Mouse (Mus musculus) intestine, embryonic 16.5 days (tissue): Measurements from ENCODE around the gene Gpr149. TPM values are rescaled to one million over a fixed set of nuclear protein-coding genes. Genes with fewer than 3 reads are reported as not detected.

Source experiments
- ATAC-seq: fragments of 200-750 bp; cut with Nextera tagmentation; 2 replicates; pipeline ENCODE4 v1.8.0; 2017; ENCODE audit warnings: moderate TSS enrichment, moderate library complexity
- H3K27ac ChIP-seq: fragments of 300-500 bp; sonication (generic); 2 replicates; pipeline ENCODE4 v1.5.1; 2014; ENCODE audit warnings: mild to moderate bottlenecking, low read length
- H3K27me3 ChIP-seq: fragments of 300-500 bp; sonication (generic); replicated peaks from 2 replicates; pipeline ENCODE4 v1.6.1; 2014; ENCODE audit warnings: low read length, control low read depth, mixed read lengths; ENCODE audit not compliant: control insufficient read depth, insufficient read depth
- H3K36me3 ChIP-seq: fragments of 300-500 bp; sonication (generic); 2 replicates; pipeline ENCODE4 v1.6.1; 2014; ENCODE audit warnings: low read length, control low read depth; ENCODE audit not compliant: control insufficient read depth, insufficient read depth
- H3K4me1 ChIP-seq: fragments of 300-500 bp; sonication (generic); 2 replicates; pipeline ENCODE4 v1.6.1; 2014; ENCODE audit warnings: low read length, control low read depth, mixed read lengths; ENCODE audit not compliant: control insufficient read depth, insufficient read depth
- H3K4me2 ChIP-seq: fragments of 300-500 bp; sonication (generic); 2 replicates; pipeline ENCODE4 v1.6.1; 2014; ENCODE audit warnings: low read depth, low read length, control low read depth
- H3K4me3 ChIP-seq: fragments of 300-500 bp; sonication (generic); 2 replicates; pipeline ENCODE4 v1.5.1; 2014; ENCODE audit warnings: mild to moderate bottlenecking, low read length
- H3K9ac ChIP-seq: fragments of 300-500 bp; sonication (generic); 2 replicates; pipeline ENCODE4 v1.6.1; 2014; ENCODE audit warnings: low read depth, low read length
- H3K9me3 ChIP-seq: fragments of 300-500 bp; sonication (generic); 2 replicates; pipeline ENCODE4 v1.6.1; 2016; ENCODE audit warnings: low read length, control low read depth; ENCODE audit not compliant: control insufficient read depth
- WGBS: fragments of 180-500 bp; shearing (Covaris S2); extraction: QIAGEN DNeasy Blood & Tissue Kit; methylation state at CpG from one replicate; pipeline ENCODE4 v1.1.7; 2014; 5-methylcytosine and 5-hydroxymethylcytosine counted together
- polyA plus RNA-seq: library from polyadenylated mRNA; unstranded; fragments of >200 nt; fragmentation: Nextera tagmentation; extraction: Ambion mirVana; gene quantifications from 2 replicates; pipeline ENCODE4 v1.2.1, GENCODE M21; 2015

Gpr149 gene
- polyA plus RNA-seq, 1 experiment from 2014 or later = 0.35 TPM

DNA sequence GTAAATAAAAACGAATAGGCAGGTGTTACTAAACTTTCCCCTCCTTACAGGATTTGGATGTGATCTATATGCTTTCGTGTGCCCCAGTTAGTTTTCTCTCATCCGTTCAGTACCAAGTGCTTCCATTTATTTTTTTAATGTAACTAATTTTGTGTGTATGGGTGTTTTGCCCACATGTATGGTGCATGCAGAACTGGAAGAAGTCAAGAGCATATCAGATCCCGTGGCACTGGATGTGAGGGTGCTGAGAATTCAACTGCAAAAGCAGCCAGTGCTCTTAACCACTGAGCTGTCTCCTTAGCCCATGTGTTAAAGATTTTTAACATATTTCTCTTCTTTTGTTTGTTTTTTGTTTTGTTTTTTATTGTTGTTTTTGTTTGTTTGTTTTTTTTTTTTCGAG is 77.3 kb downstream of the Gpr149 start:
- H3K4me2 ChIP-seq = no peak overlapping the region
- ATAC-seq = no peak
- no peaks in the 10 kb centered on the region for H3K36me3 ChIP-seq
- H3K4me1 ChIP-seq = no peaks in the 10 kb centered on the region
- no peak overlapping the region for H3K4me3 ChIP-seq
- H3K27ac ChIP-seq = no peak overlapping the region
- WGBS = 60% methylated on average over 5 of the region's 5 CpGs
- H3K9ac ChIP-seq = no peak overlapping the region
- no peaks in the 10 kb centered on the region for H3K27me3 ChIP-seq
- H3K9me3 ChIP-seq = no peaks in the 10 kb centered on the region

DNA sequence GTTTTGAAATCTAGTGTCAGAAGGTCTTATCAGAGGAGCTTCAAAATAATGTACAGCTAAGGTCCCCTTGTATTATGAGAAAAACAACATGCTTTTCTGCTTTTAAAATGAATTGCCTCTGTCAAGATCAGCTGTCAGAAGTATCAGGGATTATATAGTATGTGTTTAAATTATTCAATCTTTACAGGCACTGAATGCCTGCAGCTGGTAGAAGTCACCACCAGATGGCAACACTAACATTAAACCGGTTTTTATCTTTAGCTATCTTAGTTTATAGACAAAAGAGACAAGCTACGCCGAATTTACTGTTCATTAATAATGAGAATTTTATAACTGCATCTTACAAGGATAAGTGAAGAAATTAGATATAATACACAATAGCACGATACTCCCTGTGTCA is 77.8 kb downstream of the Gpr149 start:
- no peak for ATAC-seq
- no peak overlapping the region for H3K4me3 ChIP-seq
- no peaks in the 10 kb centered on the region for H3K27me3 ChIP-seq
- H3K9ac ChIP-seq = no peak overlapping the region
- no peaks in the 10 kb centered on the region for H3K9me3 ChIP-seq
- H3K27ac ChIP-seq = no peak overlapping the region
- WGBS = 38% methylated on average over 4 of the region's 4 CpGs
- H3K36me3 ChIP-seq = no peaks in the 10 kb centered on the region
- H3K4me2 ChIP-seq = no peak overlapping the region
- H3K4me1 ChIP-seq = no peaks in the 10 kb centered on the region

DNA sequence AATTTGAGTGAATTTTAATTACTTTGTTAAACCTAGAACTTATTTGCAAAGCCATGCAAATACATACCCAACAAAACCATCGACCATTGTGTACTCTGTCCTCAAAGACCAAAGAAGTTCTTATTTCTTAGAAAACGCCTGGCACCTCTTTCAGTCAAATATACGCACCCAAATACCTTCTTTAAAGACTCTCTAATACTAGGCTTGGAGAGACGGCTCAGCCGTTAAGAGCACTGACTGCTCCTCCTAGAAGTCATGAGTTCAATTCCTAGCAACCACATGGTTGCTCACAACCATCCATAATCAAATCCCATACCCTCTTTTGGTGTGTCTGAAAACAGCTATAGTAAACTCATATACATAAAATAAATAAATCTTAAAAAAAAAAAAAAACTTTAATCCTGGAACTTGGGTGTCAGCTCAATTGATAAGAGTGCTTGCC is 97.7 kb downstream of the Gpr149 start:
- H3K9me3 ChIP-seq = no peaks in the 10 kb centered on the region

GRCm38 (mm10) chr3:62506488-62507205 is 98.3 kb downstream of the Gpr149 start, which contains the start of gene Dhx36:
Gene Dhx36 (minus strand): TSS chr3:62507004.
- H3K9ac ChIP-seq = peak within 1 kb of the TSS; percentile 94
- peak within 1 kb of the TSS; percentile 91 for H3K27ac ChIP-seq
- H3K36me3 ChIP-seq = no peaks in the 10 kb centered on the region
- H3K4me3 ChIP-seq = peak within 1 kb of the TSS; percentile 99
- H3K4me2 ChIP-seq = peak within 1 kb of the TSS; percentile 71
- H3K9me3 ChIP-seq = no peaks in the 10 kb centered on the region
- under 1% methylated on average over 64 of the region's 66 CpGs for WGBS
- peaks cover 11% of the 10 kb centered on the region for H3K4me1 ChIP-seq
- H3K27me3 ChIP-seq = no peaks in the 10 kb centered on the region
- peak; percentile 99 for ATAC-seq

More for the DNA sequence above, 97.7 kb downstream of the Gpr149 start:
- no peak overlapping the region for H3K9ac ChIP-seq
- peak overlapping the region; percentile 56 for H3K4me2 ChIP-seq
- peak overlapping the region; percentile 99 for H3K4me3 ChIP-seq
- H3K27ac ChIP-seq = no peak overlapping the region
- no peak; the same call in none of the 2 replicates for ATAC-seq
- peaks cover 11% of the 10 kb centered on the region for H3K4me1 ChIP-seq
- no peaks in the 10 kb centered on the region for H3K27me3 ChIP-seq
- 37% methylated on average over 5 of the region's 5 CpGs for WGBS
- H3K36me3 ChIP-seq = no peaks in the 10 kb centered on the region

- Histone ChIP-seq H3K36me3 (no peaks in the 10 kb centered on the region), H3K4me1 (peaks cover 11% of the 10 kb centered on the region), H3K4me3 (peak overlapping the region; percentile 99), H3K27me3 (no peaks in the 10 kb centered on the region), H3K27ac (no peak overlapping the region), H3K9me3 (no peaks in the 10 kb centered on the region), H3K4me2 (peak overlapping the region; percentile 71), H3K9ac (no peak overlapping the region)
- ATAC-seq = no peak
- 56% methylated on average over 5 of the region's 5 CpGs for whole genome bisulfite sequencing
These were observed 99.6 kb downstream of the Gpr149 start for GRCm38 (mm10) chr3:62505166-62505900.

- H3K27me3 ChIP-seq = no peaks in the 10 kb centered on the region
- peaks cover 5% of the 10 kb centered on the region; the same call in 1 of the 2 replicates for H3K36me3 ChIP-seq
- H3K9ac ChIP-seq = no peak overlapping the region
- H3K4me2 ChIP-seq = no peak overlapping the region
- no peak overlapping the region for H3K27ac ChIP-seq
- H3K4me1 ChIP-seq = no peaks in the 10 kb centered on the region
- no peak for ATAC-seq
- H3K9me3 ChIP-seq = no peaks in the 10 kb centered on the region
- WGBS = 80% methylated on average over 4 of the region's 4 CpGs
- no peak overlapping the region for H3K4me3 ChIP-seq
These were observed 105.6 kb downstream of the Gpr149 start for GRCm38 (mm10) chr3:62499327-62499726.

DNA sequence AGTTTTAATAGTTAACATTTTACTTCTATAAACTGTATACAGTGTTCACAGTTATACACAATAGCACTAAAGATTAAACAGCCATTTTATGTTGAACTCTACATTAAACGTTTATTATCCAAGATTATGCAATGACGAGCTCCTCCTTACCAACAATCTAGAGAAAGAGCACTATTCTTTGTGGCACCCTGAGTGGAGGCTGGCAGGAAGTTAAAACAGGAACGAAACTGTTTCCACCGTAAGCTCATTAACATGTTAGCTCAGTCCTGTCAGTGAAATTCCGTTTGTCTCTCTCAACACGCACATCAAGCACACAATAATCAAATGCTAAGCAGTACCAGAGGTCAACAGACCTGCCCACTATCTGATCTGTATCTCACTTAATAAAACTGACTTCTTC is 112.4 kb downstream of the Gpr149 start:
- no peaks in the 10 kb centered on the region for H3K4me1 ChIP-seq
- no peak overlapping the region for H3K27ac ChIP-seq
- WGBS = 74% methylated on average over 6 of the region's 6 CpGs
- no peak overlapping the region for H3K4me2 ChIP-seq
- H3K9me3 ChIP-seq = no peaks in the 10 kb centered on the region
- peaks cover 7% of the 10 kb centered on the region; the same call in 1 of the 2 replicates for H3K36me3 ChIP-seq
- no peaks in the 10 kb centered on the region for H3K27me3 ChIP-seq
- H3K4me3 ChIP-seq = no peak overlapping the region
- H3K9ac ChIP-seq = no peak overlapping the region
- ATAC-seq = no peak

- Histone ChIP-seq H3K9me3 (no peaks in the 10 kb centered on the region), H3K36me3 (peaks cover 5% of the 10 kb centered on the region; the same call in 1 of the 2 replicates), H3K9ac (no peak overlapping the region), H3K4me2 (no peak overlapping the region), H3K4me3 (no peak overlapping the region), H3K27ac (no peak overlapping the region), H3K4me1 (no peaks in the 10 kb centered on the region), H3K27me3 (no peaks in the 10 kb centered on the region)
- ATAC-seq = peak; percentile 82
- 77% methylated on average over 2 of the region's 2 CpGs for WGBS
These were observed 120.6 kb downstream of the Gpr149 start for GRCm38 (mm10) chr3:62484340-62484739.
